ENCODE assay signal across 8 mouse cellular contexts in genomic region chr5:88928201-88928916, GRCm38 (mm10). TPM values are rescaled to one million over a fixed set of nuclear protein-coding genes. Genes with fewer than 3 reads are reported as not detected.
DNase-seq lines count a peak whose midpoint lies in the region; ATAC-seq and TF ChIP-seq lines count a peak whose summit lies in the region.

No protein-coding gene starts in this region.

- no peak for TF ChIP-seq POLR2A in spleen, adult 2 months (IDR thresholded peaks at IDR 0.05; ENCODE audit: low read depth, low read length)

- ATAC-seq in forebrain, embryonic 13.5 days = peak; percentile 20; the same call in 1 of the 2 replicates
- no peak for ATAC-seq in forebrain, embryonic 12.5 days (ENCODE audit: low FRiP score)
- ATAC-seq in forebrain, embryonic 16.5 days = 0 out of 2 replicates have a peak, but pooled peaks have one; percentile 24
- peak; percentile 33; the same call in 1 of the 2 replicates for ATAC-seq in midbrain, embryonic 16.5 days
- ATAC-seq in erythroid progenitor cell, adult 5-6 weeks (replicated peaks; ENCODE audit: low FRiP score, poor library complexity, severe bottlenecking) = no peak

- peak in 1 of 2 experiments; percentile 17 for DNase-seq in spleen, adult 2 months (ENCODE audit: low read depth in 1 of 2, low spot score in 2 of 2)
- DNase-seq in spleen, postnatal 4 days (ENCODE audit: low spot score in 2 of 2) = no peak
- peak; percentile 67 for DNase-seq in kidney, postnatal 14 days

- H3K4me1 ChIP-seq in forebrain, embryonic 13.5 days = peaks cover 24% of the 10 kb centered on the region
- H3K4me1 ChIP-seq in forebrain, embryonic 12.5 days = peaks cover 16% of the 10 kb centered on the region
- no peaks in the 10 kb centered on the region for H3K4me1 ChIP-seq in spleen, adult 2 months (ENCODE audit: control insufficient read depth, insufficient read depth, insufficient read length)
- peaks cover 21% of the 10 kb centered on the region for H3K4me1 ChIP-seq in forebrain, embryonic 16.5 days (replicated peaks; ENCODE audit: control insufficient read depth, insufficient read depth, low read length)
- peaks cover 14% of the 10 kb centered on the region for H3K4me1 ChIP-seq in midbrain, embryonic 16.5 days (ENCODE audit: control insufficient read depth, insufficient read depth, low read length)

- 55% methylated on average over 13 of the region's 13 CpGs for WGBS in forebrain, embryonic 13.5 days
- WGBS in forebrain, embryonic 12.5 days = 60% methylated on average over 13 of the region's 13 CpGs
- 21% methylated on average over 13 of the region's 13 CpGs for WGBS in spleen, adult 2 months
- 47% methylated on average over 13 of the region's 13 CpGs for WGBS in forebrain, embryonic 16.5 days
- WGBS in midbrain, embryonic 16.5 days = 48% methylated on average over 13 of the region's 13 CpGs

- H3K4me3 ChIP-seq in forebrain, embryonic 13.5 days = no peak overlapping the region
- H3K4me3 ChIP-seq in forebrain, embryonic 12.5 days (replicated peaks) = no peak overlapping the region
- H3K4me3 ChIP-seq in spleen, adult 2 months (ENCODE audit: extremely low read depth, insufficient read depth, insufficient read length) = no peak overlapping the region
- H3K4me3 ChIP-seq in forebrain, embryonic 16.5 days (replicated peaks; ENCODE audit: low read length) = no peak overlapping the region
- no peak overlapping the region for H3K4me3 ChIP-seq in midbrain, embryonic 16.5 days (ENCODE audit: low read depth, low read length)

- H3K27me3 ChIP-seq in forebrain, embryonic 13.5 days = no peaks in the 10 kb centered on the region
- no peaks in the 10 kb centered on the region for H3K27me3 ChIP-seq in forebrain, embryonic 12.5 days
- H3K27me3 ChIP-seq in spleen, adult 2 months (ENCODE audit: control insufficient read depth, insufficient read depth, low read length) = no peaks in the 10 kb centered on the region
- no peaks in the 10 kb centered on the region for H3K27me3 ChIP-seq in forebrain, embryonic 16.5 days (replicated peaks; ENCODE audit: control insufficient read depth, insufficient read depth, low read length)
- no peaks in the 10 kb centered on the region for H3K27me3 ChIP-seq in midbrain, embryonic 16.5 days (ENCODE audit: control insufficient read depth, insufficient read depth, low read depth, low read length)

- H3K9ac ChIP-seq in forebrain, embryonic 13.5 days = no peak overlapping the region
- no peak overlapping the region for H3K9ac ChIP-seq in forebrain, embryonic 12.5 days
- no peak overlapping the region for H3K9ac ChIP-seq in forebrain, embryonic 16.5 days (replicated peaks; ENCODE audit: low read depth, low read length)
- H3K9ac ChIP-seq in midbrain, embryonic 16.5 days (ENCODE audit: low read depth, low read length) = no peak overlapping the region

- H3K4me2 ChIP-seq in forebrain, embryonic 13.5 days = no peak overlapping the region
- H3K4me2 ChIP-seq in forebrain, embryonic 12.5 days = no peak overlapping the region
- no peak overlapping the region for H3K4me2 ChIP-seq in forebrain, embryonic 16.5 days (ENCODE audit: low read length)
- H3K4me2 ChIP-seq in midbrain, embryonic 16.5 days (ENCODE audit: low read length) = no peak overlapping the region

- no peak overlapping the region for H3K27ac ChIP-seq in forebrain, embryonic 13.5 days
- H3K27ac ChIP-seq in forebrain, embryonic 12.5 days = no peak overlapping the region
- no peak overlapping the region for H3K27ac ChIP-seq in spleen, adult 2 months (ENCODE audit: insufficient read depth, low read length)
- no peak overlapping the region; the same call in 1 of the 2 replicates for H3K27ac ChIP-seq in forebrain, embryonic 16.5 days (ENCODE audit: low read length)
- no peak overlapping the region for H3K27ac ChIP-seq in midbrain, embryonic 16.5 days (ENCODE audit: low read length)

- H3K9me3 ChIP-seq in forebrain, embryonic 13.5 days (replicated peaks) = no peaks in the 10 kb centered on the region
- H3K9me3 ChIP-seq in forebrain, embryonic 12.5 days = no peaks in the 10 kb centered on the region
- no peaks in the 10 kb centered on the region for H3K9me3 ChIP-seq in forebrain, embryonic 16.5 days (ENCODE audit: control insufficient read depth, low read length)
- no peaks in the 10 kb centered on the region for H3K9me3 ChIP-seq in midbrain, embryonic 16.5 days (replicated peaks; ENCODE audit: control insufficient read depth, low read length, poor library complexity, severe bottlenecking)

- peak; percentile 44; the same call in 1 of the 2 replicates for TF ChIP-seq CTCF in spleen, adult 2 months (IDR thresholded peaks at IDR 0.05; ENCODE audit: extremely low read depth, insufficient read depth, insufficient read length, insufficient replicate concordance)

- no peaks in the 10 kb centered on the region for H3K36me3 ChIP-seq in forebrain, embryonic 13.5 days (ENCODE audit: poor library complexity, severe bottlenecking)
- H3K36me3 ChIP-seq in forebrain, embryonic 12.5 days (replicated peaks) = no peaks in the 10 kb centered on the region
- no peaks in the 10 kb centered on the region for H3K36me3 ChIP-seq in spleen, adult 2 months (ENCODE audit: control insufficient read depth, insufficient read depth, low read length)
- no peaks in the 10 kb centered on the region for H3K36me3 ChIP-seq in forebrain, embryonic 16.5 days (ENCODE audit: control insufficient read depth, insufficient read depth)
- H3K36me3 ChIP-seq in midbrain, embryonic 16.5 days (ENCODE audit: control insufficient read depth, insufficient read depth, low read length) = no peaks in the 10 kb centered on the region

RNA-seq across cellular contexts. Expression of gene Slc4a4, which starts 41.7 kb away (rescaled TPM):
- 0.68 and 1.1 TPM in 2 replicates for polyA plus RNA-seq in forebrain, embryonic 13.5 days (2015; fragmentation: Nextera tagmentation; extraction: Ambion mirVana)
- polyA plus RNA-seq in forebrain, embryonic 12.5 days (2016; fragmentation: Nextera tagmentation; extraction: Ambion mirVana) = 1.7 and 2.3 TPM in 2 replicates
- 0.14 TPM in 2 replicates for polyA plus RNA-seq in spleen, adult 2 months (2012; rRNA removed)
- 3.8 and 4.8 TPM in 2 replicates for polyA plus RNA-seq in forebrain, embryonic 16.5 days (2015; fragmentation: Nextera tagmentation; extraction: Ambion mirVana)
- polyA plus RNA-seq in midbrain, embryonic 16.5 days (2015; fragmentation: Nextera tagmentation; extraction: Ambion mirVana) = 5.7 and 8.3 TPM in 2 replicates
- not detected in 2 replicates for total RNA-seq in erythroid progenitor cell, adult 5-6 weeks (2015; ENCODE audit: low replicate concordance)
- total RNA-seq in erythroid progenitor cell, adult 5-6 weeks (2017; ENCODE audit: low replicate concordance) = not detected in 2 replicates

Comparison
In these comparisons a context has a peak if more than half of its experiments do, and no peak if none do; other contexts are left out.
1. ATAC-seq: peak in forebrain, embryonic 13.5 days (single experiment), forebrain, embryonic 16.5 days (single experiment) and midbrain, embryonic 16.5 days (single experiment); none in forebrain, embryonic 12.5 days (single experiment) and erythroid progenitor cell, adult 5-6 weeks (single experiment).